Mouse (Mus musculus) MEL (cell line): Measurements from ENCODE around the gene a. TPM values are rescaled to one million over a fixed set of nuclear protein-coding genes. Genes with fewer than 3 reads are reported as not detected.

Source experiments
- DNase-seq: peaks from one replicate; pipeline ENCODE4 v3.0.0; 2011; ENCODE audit warnings: low read depth, low spot score
- H3K27ac ChIP-seq: 2 replicates; pipeline ENCODE4 v1.5.1; 2012; ENCODE audit warnings: low read depth, mild to moderate bottlenecking, control low read depth, low read length, moderate library complexity; ENCODE audit not compliant: control insufficient read depth
- H3K27me3 ChIP-seq, 2 experiments: fragments of 150-350 bp in 1 of 2; sonication (generic) in 1 of 2; 2 replicates each; pipeline ENCODE4 v1.6.1; 2012; ENCODE audit warnings: low read length in 2 of 2, mild to moderate bottlenecking in 2 of 2, improper control_type of control experiment in 1 of 2, moderate library complexity in 1 of 2; ENCODE audit not compliant: insufficient read depth in 2 of 2, control insufficient read depth in 1 of 2
- H3K36me3 ChIP-seq, 2 experiments: 2 replicates each; pipeline ENCODE4 v1.6.1; 2012 to 2014; ENCODE audit warnings: low read length in 2 of 2, improper control_type of control experiment in 1 of 2, inconsistent platforms in 1 of 2, mild to moderate bottlenecking in 1 of 2; ENCODE audit not compliant: insufficient read depth in 2 of 2, control insufficient read depth in 1 of 2
- H3K4me1 ChIP-seq, 2 experiments: fragments of 150-350 bp in 1 of 2; sonication (generic) in 1 of 2; 2 replicates each; pipeline ENCODE4 v1.6.1; 2012; ENCODE audit warnings: low read length in 2 of 2, improper control_type of control experiment in 1 of 2, mild to moderate bottlenecking in 1 of 2; ENCODE audit not compliant: insufficient read depth in 2 of 2, control insufficient read depth in 1 of 2
- H3K4me3 ChIP-seq, 2 experiments: fragments of 150-350 bp in 1 of 2; sonication (generic) in 1 of 2; 2 replicates each; pipeline ENCODE4 v1.5.1; 2012; ENCODE audit warnings: low read depth in 2 of 2, low read length in 2 of 2, mild to moderate bottlenecking in 2 of 2, moderate library complexity in 2 of 2, control low read depth in 1 of 2, improper control_type of control experiment in 1 of 2; ENCODE audit not compliant: control insufficient read depth in 1 of 2, insufficient read depth in 1 of 2
- H3K79me2 ChIP-seq: 2 replicates; pipeline ENCODE4 v1.6.1; 2012; ENCODE audit warnings: mild to moderate bottlenecking, low read length, moderate library complexity; ENCODE audit not compliant: control insufficient read depth, poor library complexity, insufficient read depth
- H3K9ac ChIP-seq: 2 replicates; pipeline ENCODE4 v1.6.1; 2012; ENCODE audit warnings: low read depth, mild to moderate bottlenecking, control low read depth, low read length, moderate library complexity; ENCODE audit not compliant: control insufficient read depth, poor library complexity, severe bottlenecking
- H3K9me3 ChIP-seq: fragments of 150-350 bp; sonication (generic); replicated peaks from 2 replicates; pipeline ENCODE4 v1.6.1; 2012; ENCODE audit warnings: mild to moderate bottlenecking, low read length, improper control_type of control experiment, moderate library complexity; ENCODE audit not compliant: insufficient read depth
- BHLHE40 ChIP-seq: IDR thresholded peaks from 2 replicates; pipeline ENCODE4 v1.6.1; 2012; ENCODE audit warnings: low read depth, mild to moderate bottlenecking, inconsistent platforms, low read length, improper control_type of control experiment, borderline replicate concordance
- CHD1 ChIP-seq: IDR thresholded peaks from 2 replicates; pipeline ENCODE4 v1.6.1; 2012; ENCODE audit warnings: low read depth, mild to moderate bottlenecking, inconsistent platforms, low read length, improper control_type of control experiment
- CHD2 ChIP-seq: IDR thresholded peaks from 2 replicates; pipeline ENCODE4 v1.6.1; 2011; ENCODE audit warnings: low read length, improper control_type of control experiment
- CTCF ChIP-seq, 3 experiments: IDR thresholded peaks in 2 of 3; conservative IDR thresholded peaks in 1 of 3; 2 replicates each; pipeline ENCODE4 v1.5.1; 2011 to 2012; ENCODE audit warnings: low read length in 3 of 3, low read depth in 2 of 3, mild to moderate bottlenecking in 2 of 3, improper control_type of control experiment in 1 of 3, inconsistent platforms in 1 of 3, mixed read lengths in 1 of 3, moderate library complexity in 1 of 3; ENCODE audit not compliant: control insufficient read depth in 1 of 3, insufficient read depth in 1 of 3, poor library complexity in 1 of 3, severe bottlenecking in 1 of 3
- E2F4 ChIP-seq: IDR thresholded peaks from 2 replicates; pipeline ENCODE4 v1.6.1; 2011; ENCODE audit warnings: low read depth, low read length, improper control_type of control experiment, borderline replicate concordance
- ELF1 ChIP-seq: IDR thresholded peaks from 2 replicates; pipeline ENCODE4 v1.6.1; 2014; ENCODE audit warnings: low read depth, mild to moderate bottlenecking, inconsistent platforms, low read length, improper control_type of control experiment, moderate library complexity
- ETS1 ChIP-seq: IDR thresholded peaks from 2 replicates; pipeline ENCODE4 v1.6.1; 2012; ENCODE audit warnings: low read depth, mild to moderate bottlenecking, inconsistent platforms, low read length, improper control_type of control experiment, moderate library complexity
- GATA1 ChIP-seq: IDR thresholded peaks from 2 replicates; pipeline ENCODE4 v1.6.1; 2011; ENCODE audit warnings: low read depth, low read length, improper control_type of control experiment
- JUND ChIP-seq: IDR thresholded peaks from 2 replicates; pipeline ENCODE4 v1.6.1; 2011; ENCODE audit warnings: low read depth, mild to moderate bottlenecking, improper control_type of control experiment, low read length
- MAZ ChIP-seq: IDR thresholded peaks from 2 replicates; pipeline ENCODE4 v1.6.1; 2012; ENCODE audit warnings: low read depth, mild to moderate bottlenecking, inconsistent platforms, low read length, improper control_type of control experiment
- MYC ChIP-seq: IDR thresholded peaks from 2 replicates; pipeline ENCODE4 v1.6.1; 2011; ENCODE audit warnings: low read depth, mild to moderate bottlenecking, low read length, improper control_type of control experiment, moderate library complexity
- NELFE ChIP-seq: IDR thresholded peaks from 2 replicates; pipeline ENCODE4 v1.6.1; 2011; ENCODE audit warnings: low read depth, low read length, improper control_type of control experiment
- NRF1 ChIP-seq: IDR thresholded peaks from 2 replicates; pipeline ENCODE4 v1.6.1; 2014; ENCODE audit warnings: low read depth, mild to moderate bottlenecking, inconsistent platforms, low read length, improper control_type of control experiment, moderate library complexity; ENCODE audit not compliant: poor library complexity, insufficient read depth, severe bottlenecking
- SIN3A ChIP-seq: IDR thresholded peaks from 2 replicates; pipeline ENCODE4 v1.6.1; 2012; ENCODE audit warnings: low read length, improper control_type of control experiment, inconsistent platforms
- SMC3 ChIP-seq: IDR thresholded peaks from 2 replicates; pipeline ENCODE4 v1.6.1; 2011; ENCODE audit warnings: low read depth, low read length, improper control_type of control experiment
- TBP ChIP-seq: IDR thresholded peaks from 2 replicates; pipeline ENCODE4 v1.8.0; 2011; ENCODE audit warnings: low read depth, low read length, improper control_type of control experiment
- UBTF ChIP-seq: IDR thresholded peaks from 2 replicates; pipeline ENCODE4 v1.6.1; 2012; ENCODE audit warnings: low read depth, mild to moderate bottlenecking, inconsistent platforms, low read length, improper control_type of control experiment, moderate library complexity, borderline replicate concordance; ENCODE audit not compliant: insufficient read depth
- USF1 ChIP-seq: IDR thresholded peaks from 2 replicates; pipeline ENCODE4 v1.6.1; 2014; ENCODE audit warnings: low read depth, mild to moderate bottlenecking, inconsistent platforms, low read length, improper control_type of control experiment, moderate library complexity
- USF2 ChIP-seq, 2 experiments: IDR thresholded peaks; 2 replicates each; pipeline ENCODE4 v1.6.1; 2011 to 2012; ENCODE audit warnings: improper control_type of control experiment in 2 of 2, low read length in 2 of 2, borderline replicate concordance in 1 of 2, inconsistent platforms in 1 of 2, low read depth in 1 of 2, mild to moderate bottlenecking in 1 of 2; ENCODE audit not compliant: insufficient read depth in 1 of 2
- ZKSCAN1 ChIP-seq: IDR thresholded peaks from 2 replicates; pipeline ENCODE4 v1.6.1; 2012; ENCODE audit warnings: low read depth, mild to moderate bottlenecking, inconsistent platforms, low read length, improper control_type of control experiment, moderate library complexity
- polyA plus RNA-seq, 2 experiments: library from polyadenylated mRNA; stranded (reverse) in 1 of 2; unstranded in 1 of 2; fragments of >175 nt in 1 of 2; fragments of >200 nt in 1 of 2; gene quantifications; 2 replicates each; pipeline versions ENCODE4 v1.2.1 to v1.2.4; 2012; ENCODE audit warnings: low replicate concordance in 2 of 2, low read depth in 1 of 2; ENCODE audit not compliant: insufficient read length in 2 of 2, insufficient read depth in 1 of 2, missing spikeins in 1 of 2
- total RNA-seq: library from RNA; depleted of rRNA; stranded (reverse); fragments of 300-350 nt; gene quantifications from 2 replicates; pipeline ENCODE4 v1.2.3, GENCODE M21; 2012

The a gene
- total and polyA plus RNA-seq, 3 experiments: not detected

DNA sequence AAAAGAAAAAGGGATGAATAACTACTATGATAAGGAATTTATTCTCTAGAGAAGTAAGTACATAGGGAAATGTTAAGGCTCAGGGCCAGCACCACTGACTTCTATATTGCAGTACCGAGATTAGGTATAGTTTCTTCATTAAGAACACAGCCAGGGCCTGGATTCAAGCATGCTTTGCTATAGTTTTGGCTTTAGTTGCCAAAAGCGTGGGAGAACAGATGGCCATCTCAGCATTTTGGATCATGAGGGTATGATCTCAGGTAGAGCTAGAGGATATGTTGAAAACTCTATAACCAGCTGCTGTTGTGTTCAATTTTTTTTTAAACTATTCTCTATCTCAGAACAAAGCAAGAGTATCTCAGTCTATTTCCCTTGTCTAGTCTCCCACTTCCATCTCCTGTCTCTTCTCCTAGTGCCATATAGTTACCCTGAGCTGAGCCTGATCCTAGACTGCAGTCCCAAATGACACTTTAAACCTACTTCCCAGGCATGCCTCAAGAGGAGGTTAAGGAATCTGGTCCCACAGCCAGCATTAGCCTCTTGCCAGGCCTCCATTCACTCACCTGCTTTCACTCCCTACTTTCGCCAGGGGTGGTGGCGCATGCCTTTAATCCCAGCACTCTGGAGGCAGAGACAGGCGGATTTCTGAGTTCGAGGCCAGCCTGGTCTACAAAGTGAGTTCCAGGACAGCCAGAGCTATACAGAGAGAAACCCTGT is 43.1 kb downstream of the a start:
- no peaks in the 10 kb centered on the region for H3K27me3 ChIP-seq
- no peaks in the 10 kb centered on the region for H3K9me3 ChIP-seq
- TF ChIP-seq UBTF (no peak), NELFE (no peak), CHD1 (no peak)
- H3K9ac ChIP-seq: no peak overlapping the region
- peaks cover 12 to 18% of the 10 kb centered on the region in 2 experiments for H3K4me1 ChIP-seq
- H3K79me2 ChIP-seq: peaks cover 45% of the 10 kb centered on the region
- H3K27ac ChIP-seq: no peak overlapping the region
- H3K36me3 ChIP-seq: peaks cover 12 to 35% of the 10 kb centered on the region in 2 experiments
- no peak for DNase-seq
- no peak overlapping the region for H3K4me3 ChIP-seq

DNA sequence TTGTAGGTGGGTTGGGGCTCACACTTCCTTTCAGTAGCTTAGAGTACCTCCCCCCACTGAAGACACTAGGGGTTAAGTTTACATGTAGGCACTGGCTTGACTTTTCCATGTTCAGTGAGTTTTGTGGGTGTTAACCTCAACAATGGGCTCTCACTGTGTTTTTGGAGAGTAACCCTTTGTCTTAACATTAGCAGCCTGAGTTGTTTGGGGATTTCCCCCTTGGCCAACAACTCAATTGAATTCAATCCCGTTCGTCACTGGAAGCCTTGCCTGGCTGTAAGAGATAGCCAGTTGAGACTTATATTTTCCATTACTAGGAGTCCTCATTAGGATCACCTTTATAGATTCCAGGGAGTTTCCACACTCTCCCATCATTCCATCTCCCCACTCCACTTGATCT is 45.3 kb downstream of the a start:
- H3K27me3 ChIP-seq: no peaks in the 10 kb centered on the region
- no peak overlapping the region for H3K4me3 ChIP-seq
- no peak overlapping the region for H3K9ac ChIP-seq
- H3K79me2 ChIP-seq: peaks cover 42% of the 10 kb centered on the region
- no peak for TF ChIP-seq CHD2
- TF ChIP-seq USF1: no peak
- no peak for TF ChIP-seq JUND
- no peak for TF ChIP-seq SMC3
- no peak for TF ChIP-seq SIN3A
- no peak for TF ChIP-seq GATA1
- no peak for TF ChIP-seq ELF1
- no peak for TF ChIP-seq TBP
- no peak for TF ChIP-seq CHD1
- no peak for TF ChIP-seq NELFE
- TF ChIP-seq USF2 (IDR thresholded peaks at IDR 0.05; ENCODE audit: borderline replicate concordance in 1 of 2, insufficient read depth in 1 of 2, low read depth in 1 of 2, low read length in 2 of 2): no peak
- TF ChIP-seq MAZ: no peak
- TF ChIP-seq BHLHE40: no peak
- TF ChIP-seq NRF1: no peak
- no peak for TF ChIP-seq CTCF (IDR thresholded peaks at IDR 0.05 in 2 of 3, conservative IDR thresholded peaks at IDR 0.05 in 1 of 3; ENCODE audit: control insufficient read depth in 1 of 3, insufficient read depth in 1 of 3, low read depth in 2 of 3, low read length in 3 of 3, poor library complexity in 1 of 3, severe bottlenecking in 1 of 3)
- no peak for TF ChIP-seq ETS1
- no peak for TF ChIP-seq MYC
- TF ChIP-seq E2F4: no peak
- no peak for TF ChIP-seq ZKSCAN1
- peaks cover 9 to 16% of the 10 kb centered on the region in 2 experiments for H3K4me1 ChIP-seq
- no peak for DNase-seq
- H3K27ac ChIP-seq: no peak overlapping the region
- H3K9me3 ChIP-seq: no peaks in the 10 kb centered on the region
- peaks cover 16 to 24% of the 10 kb centered on the region in 2 experiments for H3K36me3 ChIP-seq
